Mouse (Mus musculus): ENCODE measurements around the gene Tec. TPM values are rescaled to one million over a fixed set of nuclear protein-coding genes. Genes with fewer than 3 reads are reported as not detected.

Tec gene
- total and polyA plus RNA-seq, 3 experiments: 7.9 to 25.9 (median 20.1) TPM

DNA sequence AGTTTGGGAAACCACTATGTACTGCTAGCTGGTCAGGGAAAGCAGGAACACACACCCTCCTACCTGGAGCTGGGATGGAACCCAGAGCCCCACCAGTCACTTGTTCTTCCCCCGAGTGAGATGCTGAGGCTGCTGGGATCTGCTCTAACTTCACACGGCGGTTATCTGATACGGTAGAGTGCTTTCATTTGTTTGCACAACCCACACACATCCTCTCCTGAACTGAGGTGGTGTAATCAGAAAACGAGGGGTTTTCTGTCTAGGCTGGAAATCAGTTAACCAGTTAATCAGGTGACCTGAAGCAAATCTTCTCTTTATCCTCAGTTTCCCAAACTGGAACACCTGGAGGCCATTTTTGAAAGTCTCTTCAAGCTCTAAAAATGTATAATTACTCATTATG is 55.4 kb downstream of the Tec start:
- DNase-seq (ENCODE audit: extremely low read depth): peak; percentile 86
- Histone ChIP-seq H3K4me1 (ENCODE audit: control insufficient read depth in 1 of 2, insufficient read depth in 2 of 2) (peaks cover 17 to 95% of the 10 kb centered on the region in 2 experiments), H3K79me2 (replicated peaks; ENCODE audit: control insufficient read depth, extremely low read depth, insufficient read depth, poor library complexity, severe bottlenecking) (0 out of 2 replicates have a peak, but pooled peaks cover 2% of the 10 kb centered on the region), H3K4me2 (ENCODE audit: insufficient read depth, low read depth, poor library complexity, severe bottlenecking) (0 out of 2 replicates have a peak overlapping the region, but pooled peaks have one; percentile 41), H3K9ac (ENCODE audit: insufficient read depth, low read depth) (no peak overlapping the region), H3K36me3 (replicated peaks in 1 of 2; ENCODE audit: control insufficient read depth in 1 of 2, insufficient read depth in 1 of 2, low read length in 1 of 2) (peaks cover 0 to 24% of the 10 kb centered on the region in 2 experiments), H3K27me3 (replicated peaks) (no peaks in the 10 kb centered on the region), H3K27ac (ENCODE audit: insufficient read depth, low read depth) (peak overlapping the region; percentile 45; the same call in 1 of the 2 replicates), H3K4me3 (replicated peaks in 1 of 3; ENCODE audit: low read depth in 2 of 3, low read length in 2 of 3, poor library complexity in 1 of 3) (peak overlapping the region in 2 of 3 experiments; percentile 34 to 40), H3K9me3 (replicated peaks; ENCODE audit: low read length) (peaks cover 2% of the 10 kb centered on the region)
- dilution Hi-C loops (cut with MboI; ENCODE audit: extremely low pct_ligation_motif_present, extremely low pct_unique_long_range_greater_than_20kb, low sequenced_read_pairs): no loop called here
- in situ Hi-C loops (cut with MboI; ENCODE audit: low pct_ligation_motif_present, low pct_unique_long_range_greater_than_20kb, low sequenced_read_pairs): no loop called here
- TF ChIP-seq ELF1 (IDR thresholded peaks at IDR 0.05; ENCODE audit: low read depth, low read length): no peak
- no peak for TF ChIP-seq CHD2 (IDR thresholded peaks at IDR 0.05; ENCODE audit: low read length)
- TF ChIP-seq NELFE (IDR thresholded peaks at IDR 0.05; ENCODE audit: low read depth, low read length): no peak
- no peak for TF ChIP-seq MXI1 (IDR thresholded peaks at IDR 0.05; ENCODE audit: low read depth, low read length)
- no peak for TF ChIP-seq UBTF (IDR thresholded peaks at IDR 0.05; ENCODE audit: low read depth, low read length)
- TF ChIP-seq MAX (IDR thresholded peaks at IDR 0.05; ENCODE audit: low read length): no peak
- no peak for TF ChIP-seq HCFC1 (IDR thresholded peaks at IDR 0.05; ENCODE audit: low read depth, low read length)
- TF ChIP-seq PAX5 (IDR thresholded peaks at IDR 0.05; ENCODE audit: low read length): no peak
- TF ChIP-seq MAZ (IDR thresholded peaks at IDR 0.05; ENCODE audit: low read depth, low read length): no peak
- TF ChIP-seq MYC (IDR thresholded peaks at IDR 0.05; ENCODE audit: low read depth, low read length): no peak
- TF ChIP-seq RAD21 (IDR thresholded peaks at IDR 0.05; ENCODE audit: low read depth, low read length): no peak
- TF ChIP-seq SIN3A (IDR thresholded peaks at IDR 0.05; ENCODE audit: low read length): no peak
- TF ChIP-seq POLR2AphosphoS2 (IDR thresholded peaks at IDR 0.05; ENCODE audit: low read depth, low read length): no peak
- TF ChIP-seq TCF12 (IDR thresholded peaks at IDR 0.05; ENCODE audit: low read depth, low read length): 0 out of 2 replicates have a peak, but pooled peaks have one; percentile 46
- TF ChIP-seq ZKSCAN1 (IDR thresholded peaks at IDR 0.05; ENCODE audit: borderline replicate concordance, low read depth, low read length): no peak
- TF ChIP-seq POLR2A (IDR thresholded peaks at IDR 0.05; ENCODE audit: low read depth, low read length): no peak
- no peak for TF ChIP-seq CHD1 (IDR thresholded peaks at IDR 0.05; ENCODE audit: low read depth, low read length)
- TF ChIP-seq KAT2A (IDR thresholded peaks at IDR 0.05; ENCODE audit: insufficient replicate concordance, low read length): no peak
- TF ChIP-seq JUN (IDR thresholded peaks at IDR 0.05; ENCODE audit: insufficient read depth, low read depth, low read length): no peak
- no peak for TF ChIP-seq CTCF (conservative IDR thresholded peaks at IDR 0.05 in 1 of 2, IDR thresholded peaks at IDR 0.05 in 1 of 2; ENCODE audit: low read depth in 2 of 2, low read length in 2 of 2)
- no peak for TF ChIP-seq ZNF384 (IDR thresholded peaks at IDR 0.05; ENCODE audit: low read depth, low read length)
- TF ChIP-seq MEF2A (IDR thresholded peaks at IDR 0.05; ENCODE audit: borderline replicate concordance, low read depth, low read length): no peak
- 0 out of 2 replicates have a peak, but pooled peaks have one; percentile 47 for TF ChIP-seq TBP (conservative IDR thresholded peaks at IDR 0.05; ENCODE audit: low read depth, low read length)
- TF ChIP-seq GABPA (IDR thresholded peaks at IDR 0.05; ENCODE audit: insufficient replicate concordance, low read depth, low read length): no peak
- no peak for TF ChIP-seq ZC3H11A (IDR thresholded peaks at IDR 0.05; ENCODE audit: low read depth, low read length)
- peak; percentile 54; the same call in 1 of the 2 replicates for TF ChIP-seq EP300 (IDR thresholded peaks at IDR 0.05; ENCODE audit: low read length)
- no peak for TF ChIP-seq E2F4 (IDR thresholded peaks at IDR 0.05; ENCODE audit: insufficient replicate concordance, low read depth, low read length)
- TF ChIP-seq NRF1 (IDR thresholded peaks at IDR 0.05; ENCODE audit: low read depth, low read length): no peak
- TF ChIP-seq ZMIZ1 (IDR thresholded peaks at IDR 0.05; ENCODE audit: low read depth, low read length): no peak
- no peak for TF ChIP-seq USF1 (IDR thresholded peaks at IDR 0.05; ENCODE audit: low read depth, low read length)
- no peak for TF ChIP-seq RCOR1 (conservative IDR thresholded peaks at IDR 0.05; ENCODE audit: low read depth, low read length)
- 0 out of 2 replicates have a peak, but pooled peaks have one; percentile 31 for TF ChIP-seq MAFK (IDR thresholded peaks at IDR 0.05; ENCODE audit: insufficient replicate concordance, low read length)
- no peak; the same call in 1 of the 2 replicates for TF ChIP-seq USF2 (conservative IDR thresholded peaks at IDR 0.05; ENCODE audit: low read depth, low read length)
- peak; percentile 42; the same call in 1 of the 2 replicates for TF ChIP-seq IRF4 (IDR thresholded peaks at IDR 0.05; ENCODE audit: low read depth, low read length)
- TF ChIP-seq ETS1 (conservative IDR thresholded peaks at IDR 0.05; ENCODE audit: low read depth, low read length): peak; percentile 86
- no peak for TF ChIP-seq SMC3 (IDR thresholded peaks at IDR 0.05; ENCODE audit: low read depth, low read length)
- peak; percentile 89 for TF ChIP-seq BHLHE40 (IDR thresholded peaks at IDR 0.05; ENCODE audit: low read depth, low read length)
- TF ChIP-seq JUND (conservative IDR thresholded peaks at IDR 0.05; ENCODE audit: low read depth, low read length): peak; percentile 23; the same call in 1 of the 2 replicates

Data from CH12.LX (cell line).